Mouse (Mus musculus) thymus, postnatal 0 days (tissue): ENCODE measurements at regions not wholly inside any gene's neighbourhood (a gene's known extent, or its start where the extent isn't known, plus 50 kb on each side); places are given as distances from the start of the nearest gene placed in this dataset.

Experiments
- DNase-seq: peaks from one replicate; pipeline ENCODE4 v3.0.0-alpha.2; 2015; ENCODE audit warnings: low spot score

- no peak for DNase-seq
Measured at GRCm38 (mm10) chr4:105969628-105970027, 180.0 kb downstream of the Gm12728 start.

DNA sequence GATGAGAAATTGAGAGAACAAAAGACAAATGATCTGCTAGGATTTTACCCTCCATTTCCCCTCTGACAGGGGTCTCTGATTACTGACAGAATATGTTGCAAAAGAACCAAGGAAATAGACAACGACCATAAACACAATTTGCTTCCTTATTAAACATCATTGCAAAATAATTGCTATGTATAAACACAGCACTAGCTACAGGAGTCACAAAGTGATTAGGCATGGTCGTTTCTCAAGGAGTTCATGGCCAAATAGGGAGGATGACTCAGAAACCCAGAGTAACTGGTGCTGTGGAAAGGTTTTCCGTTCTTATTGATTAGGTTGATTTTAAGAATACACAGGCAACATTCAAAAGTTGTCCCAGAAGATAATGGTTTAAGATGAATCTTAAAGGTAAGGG lies 180.4 kb downstream of the Gm12728 start:
- no peak for DNase-seq

DNA sequence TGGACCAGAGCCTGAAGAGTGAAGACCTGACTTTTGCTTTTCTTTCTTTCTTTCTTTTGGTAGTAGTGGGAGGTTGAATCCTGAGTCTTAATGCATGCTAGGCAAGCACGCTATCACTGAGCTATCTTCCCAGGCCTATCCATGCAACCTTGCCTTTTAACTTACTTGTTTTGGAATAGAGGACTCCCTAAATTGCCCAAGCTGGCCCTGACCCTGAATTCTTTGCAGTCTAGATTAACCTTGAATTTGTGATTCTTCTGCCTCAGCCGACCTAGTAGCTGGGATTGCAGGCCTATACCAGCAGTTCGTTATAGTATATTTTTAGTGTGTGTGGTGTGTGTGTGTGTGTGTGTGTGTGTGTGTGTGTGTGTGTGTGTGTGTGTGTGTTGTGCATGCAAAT lies 183.1 kb downstream of the Gm12728 start:
- no peak for DNase-seq

- no peak for DNase-seq
Measured at GRCm38 (mm10) chr4:105973769-105974397, 184.2 kb downstream of the Gm12728 start.

- no peak for DNase-seq
Measured at GRCm38 (mm10) chr4:105974948-105975347, 185.3 kb downstream of the Gm12728 start.

DNA sequence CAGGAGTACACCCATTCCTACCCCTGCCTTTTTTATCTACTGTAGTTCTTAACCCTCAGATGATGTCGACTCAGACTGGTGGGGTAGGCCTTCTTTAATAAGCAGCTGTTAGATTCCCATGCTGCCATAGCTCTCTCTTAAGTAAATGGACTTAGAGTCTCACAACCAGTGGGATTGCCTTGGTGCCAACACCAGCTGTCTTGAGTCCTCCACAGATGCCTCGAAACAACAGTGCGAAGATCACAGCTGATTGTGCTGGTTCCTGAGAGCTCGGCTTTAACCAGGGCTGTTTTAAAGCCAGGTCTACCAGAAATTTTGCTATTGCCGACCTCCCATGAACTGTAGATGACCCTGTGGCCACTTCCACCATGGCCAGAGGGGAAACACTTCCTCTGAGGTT lies 189.4 kb downstream of the Gm12728 start:
- no peak for DNase-seq

- DNase-seq, result no peak
Measured at GRCm38 (mm10) chr4:105983018-105983417, 193.3 kb downstream of the Gm12728 start.

- DNase-seq, result no peak
Measured at GRCm38 (mm10) chr4:105987963-105988602, 198.4 kb downstream of the Gm12728 start.

GRCm38 (mm10) chr4:105992581-105993127 lies 203.0 kb downstream of the Gm12728 start:
- no peak for DNase-seq

DNA sequence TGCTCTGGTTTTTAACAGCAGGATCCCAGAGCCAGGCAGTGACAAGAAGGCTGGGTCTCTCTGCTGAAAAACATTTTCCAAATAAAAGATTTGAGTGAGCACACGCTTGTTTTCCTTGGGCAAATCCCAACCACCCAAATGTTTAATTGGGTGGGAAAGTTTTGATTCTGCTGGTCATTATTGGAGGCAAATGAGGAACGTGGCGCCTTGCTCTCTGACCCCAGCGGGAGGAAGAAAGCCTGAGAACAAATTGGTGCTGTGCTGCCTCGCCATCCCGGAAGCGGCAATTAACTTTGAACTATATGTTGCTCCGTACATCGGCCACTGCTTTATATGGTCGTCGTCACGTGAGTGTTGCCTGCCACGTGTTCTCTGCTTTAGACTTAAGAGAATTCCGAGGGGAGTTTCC lies 204.7 kb downstream of the Gm12728 start:
- no peak for DNase-seq

DNA sequence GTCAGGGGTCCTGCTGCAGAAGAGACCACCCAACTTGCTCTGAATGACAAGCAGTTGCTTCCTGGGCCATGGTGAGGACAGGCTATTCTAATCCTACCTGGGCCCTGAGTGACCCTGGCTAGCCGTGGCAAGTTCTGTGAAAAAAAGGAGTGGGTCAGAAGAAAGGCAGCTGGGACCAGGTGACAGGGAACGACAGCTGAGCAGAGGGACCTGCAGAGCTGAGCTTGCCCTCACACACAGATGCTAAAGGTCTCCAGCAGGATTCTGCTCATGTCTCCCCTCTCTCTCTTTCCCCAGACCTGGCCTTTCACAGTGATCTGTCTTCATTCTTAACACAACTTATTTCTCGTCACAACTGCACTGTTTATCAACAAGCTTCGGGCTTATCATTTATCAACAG lies 206.4 kb downstream of the Gm12728 start:
- DNase-seq, result no peak

- DNase-seq, result no peak
Measured at GRCm38 (mm10) chr4:105996893-105997630, 207.4 kb downstream of the Gm12728 start.

DNA sequence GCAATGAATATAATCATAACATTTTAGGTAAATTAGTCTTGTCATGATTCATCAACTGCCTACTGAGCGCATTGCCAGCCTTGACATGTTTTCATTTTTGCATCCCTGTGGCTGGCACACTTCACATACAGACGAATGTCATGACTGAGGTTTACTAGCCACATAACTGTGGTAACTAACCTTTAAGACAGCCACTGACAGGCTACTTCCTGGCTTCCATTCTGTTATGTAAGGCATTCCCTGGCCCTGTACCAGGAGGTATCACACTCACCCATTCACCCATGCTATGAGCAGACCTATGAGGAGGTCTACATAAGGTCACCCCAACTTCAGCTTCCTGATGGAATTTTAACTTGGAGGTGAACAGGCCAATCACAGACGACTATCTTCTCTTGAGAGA lies 212.8 kb downstream of the Gm12728 start:
- DNase-seq, result no peak

- DNase-seq, result no peak
Measured at GRCm38 (mm10) chr4:106005936-106006335, 216.3 kb downstream of the Gm12728 start.

- DNase-seq, result no peak
Measured at GRCm38 (mm10) chr4:106007334-106008190, 217.9 kb downstream of the Gm12728 start.

DNA sequence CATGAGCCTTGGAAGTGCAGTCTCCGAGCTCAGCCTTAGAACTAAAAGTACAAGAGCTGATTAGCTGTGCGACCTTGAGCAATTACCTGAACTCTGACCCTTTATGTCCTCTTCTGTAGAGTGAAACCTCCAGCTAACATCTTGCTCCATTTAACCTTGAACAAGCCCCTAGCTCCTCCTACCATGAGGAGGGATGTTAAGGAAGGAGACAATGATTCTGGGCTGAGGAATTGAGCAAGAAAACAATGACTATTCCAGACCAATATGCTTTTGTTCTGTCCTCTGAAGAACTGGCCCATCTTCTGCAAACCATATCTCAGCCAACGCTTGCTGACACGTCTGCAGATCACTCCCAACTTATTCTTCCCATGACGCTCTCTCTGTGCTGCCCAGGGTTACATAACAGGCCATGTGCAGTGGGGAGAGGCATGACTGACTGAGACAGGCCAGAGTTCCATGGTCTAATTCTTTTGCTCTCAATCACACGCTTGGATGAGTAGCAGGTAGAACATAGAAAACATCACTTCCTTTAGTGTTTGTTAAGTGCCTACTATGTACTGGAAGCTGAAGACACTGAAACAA lies 227.5 kb downstream of the Gm12728 start:
- DNase-seq, result no peak

GRCm38 (mm10) chr4:106018936-106019335 lies 229.3 kb downstream of the Gm12728 start:
- no peak for DNase-seq

- DNase-seq, result no peak
Measured at GRCm38 (mm10) chr4:106020338-106020737, 230.7 kb downstream of the Gm12728 start.

- no peak for DNase-seq
Measured at GRCm38 (mm10) chr4:106024591-106024990, 234.9 kb downstream of the Gm12728 start.

GRCm38 (mm10) chr4:106025966-106026637 lies 236.4 kb downstream of the Gm12728 start:
- DNase-seq, result no peak
